Comparison of ENCODE assay signal across 17 mouse cellular contexts in the genomic region with DNA sequence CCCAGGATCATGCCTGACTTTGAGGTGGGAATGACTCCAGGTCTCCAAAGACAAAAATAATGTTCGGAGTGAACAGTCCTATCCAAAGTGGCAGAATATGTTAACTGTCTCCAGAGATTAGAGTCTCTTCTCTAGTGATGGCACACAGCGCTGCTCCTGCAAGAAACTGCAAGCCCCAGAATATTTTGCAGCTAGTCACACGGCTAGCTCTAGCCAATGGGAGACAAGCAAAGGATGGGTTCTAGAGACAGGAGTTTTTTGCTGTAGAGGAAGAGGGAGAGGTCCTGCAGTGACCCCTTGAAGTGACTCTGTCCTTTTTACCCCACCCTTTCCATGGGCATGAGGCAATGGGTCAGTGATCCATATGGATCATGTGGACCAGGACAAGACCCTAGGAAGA. TPM values are rescaled to one million over a fixed set of nuclear protein-coding genes. Genes with fewer than 3 reads are reported as not detected.
"Had no signal": no experiment of that assay in that cellular context is flagged by ENCODE, and none has a peak within 500 bp of the region (broad histone marks: within the 10 kb centered on the region; RNA-seq: fewer than 3 reads in every experiment).

No protein-coding gene starts in this region.

- H3K9me3 ChIP-seq: limb, embryonic 15.5 days; liver, embryonic 12.5 days; midbrain, embryonic 13.5 days; stomach, embryonic 15.5 days had no signal

- H3K27ac ChIP-seq: kidney, postnatal 0 days; limb, embryonic 15.5 days; liver, embryonic 12.5 days; midbrain, embryonic 13.5 days; stomach, embryonic 15.5 days had no signal

- H3K4me1 ChIP-seq: limb, embryonic 15.5 days; liver, embryonic 12.5 days; midbrain, embryonic 13.5 days; stomach, embryonic 15.5 days had no signal

- H3K4me3 ChIP-seq: limb, embryonic 15.5 days; liver, embryonic 12.5 days; midbrain, embryonic 13.5 days; stomach, embryonic 15.5 days had no signal

- H3K9ac ChIP-seq: limb, embryonic 15.5 days; liver, embryonic 12.5 days; midbrain, embryonic 13.5 days; stomach, embryonic 15.5 days had no signal

- DNase-seq: kidney, postnatal 36 days; layer of hippocampus, adult 9-11 months; layer of hippocampus, postnatal 36 days; lung, adult 18-20 months; lung, postnatal 36 days; thymus, adult 2 months; thymus, postnatal 36 days had no signal

- ATAC-seq: liver, embryonic 12.5 days; midbrain, embryonic 13.5 days had no signal

- H3K27me3 ChIP-seq: limb, embryonic 15.5 days; liver, embryonic 12.5 days; midbrain, embryonic 13.5 days; stomach, embryonic 15.5 days had no signal

- H3K4me2 ChIP-seq: limb, embryonic 15.5 days; liver, embryonic 12.5 days; midbrain, embryonic 13.5 days; stomach, embryonic 15.5 days had no signal

RNA-seq across cellular contexts. Expression of a gene that starts 12.1 kb away (rescaled TPM):
- total RNA-seq: layer of hippocampus, adult 18-20 months; layer of hippocampus, postnatal 36 days; left cerebral cortex, adult 8-10 months; left cerebral cortex, postnatal 25 days; megakaryocyte progenitor cell, adult 5-6 weeks had no signal

RNA-seq across cellular contexts. Expression of a gene that starts 47.2 kb away (rescaled TPM):
- polyA plus RNA-seq: spleen, adult 2 months had no signal
